Mouse (Mus musculus): ENCODE measurements around the gene Fkbp6.
"Not testable (repeated sequence)": the region's sequence is repeated elsewhere in the genome, so short reads cannot be mapped to it uniquely, and the experiment has no call there.

The Fkbp6 gene

GRCm38 (mm10) chr5:135349862-135350261 is at the start of gene Fkbp6:
Gene Fkbp6, minus strand, starts transcription at chr5:135350044.
- no peak for DNase-seq

- no peak for DNase-seq
These were observed 49.5 kb upstream of the Fkbp6 start for GRCm38 (mm10) chr5:135399382-135399781.

- DNase-seq: no peak
These were observed 46.0 kb upstream of the Fkbp6 start for GRCm38 (mm10) chr5:135395826-135396225.

GRCm38 (mm10) chr5:135394004-135394823 is 44.4 kb upstream of the Fkbp6 start, which contains the start of gene Pom121:
Gene Pom121, minus strand, starts transcription at chr5:135394546.
- DNase-seq: peak; percentile 80

GRCm38 (mm10) chr5:135383771-135384170 is 33.9 kb upstream of the Fkbp6 start:
- DNase-seq: no peak

GRCm38 (mm10) chr5:135382746-135383145 is 32.9 kb upstream of the Fkbp6 start:
- no peak for DNase-seq

GRCm38 (mm10) chr5:135381356-135381925 is 31.6 kb upstream of the Fkbp6 start:
- DNase-seq: no peak

- DNase-seq: no peak
These were observed 30.8 kb upstream of the Fkbp6 start for GRCm38 (mm10) chr5:135380681-135381080.

GRCm38 (mm10) chr5:135376341-135376740 is 26.5 kb upstream of the Fkbp6 start:
- no peak for DNase-seq

- peak; percentile 46 for DNase-seq
These were observed 25.3 kb upstream of the Fkbp6 start for GRCm38 (mm10) chr5:135375167-135375566.

- no peak for DNase-seq
These were observed 23.8 kb upstream of the Fkbp6 start for GRCm38 (mm10) chr5:135373601-135374000.

- no peak for DNase-seq
These were observed 21.4 kb upstream of the Fkbp6 start for GRCm38 (mm10) chr5:135371195-135371594.

- DNase-seq: peak; percentile 92
These were observed 20.2 kb upstream of the Fkbp6 start, which contains the start of gene Nsun5 for GRCm38 (mm10) chr5:135369787-135370654. Gene Nsun5, plus strand, starts transcription at chr5:135369953.

- not testable (repeated sequence) for DNase-seq
These were observed 19.4 kb upstream of the Fkbp6 start for GRCm38 (mm10) chr5:135369196-135369595.

GRCm38 (mm10) chr5:135368312-135368711 is 18.5 kb upstream of the Fkbp6 start:
- DNase-seq: no peak

GRCm38 (mm10) chr5:135367841-135368240 is 18.0 kb upstream of the Fkbp6 start:
- no peak for DNase-seq

GRCm38 (mm10) chr5:135363540-135363939 is 13.7 kb upstream of the Fkbp6 start:
- DNase-seq: no peak

GRCm38 (mm10) chr5:135362572-135362971 is 12.7 kb upstream of the Fkbp6 start:
- no peak for DNase-seq

- DNase-seq: no peak
These were observed 9.9 kb upstream of the Fkbp6 start for GRCm38 (mm10) chr5:135359772-135360171.

- no peak for DNase-seq
These were observed 7.7 kb upstream of the Fkbp6 start for GRCm38 (mm10) chr5:135357556-135357955.

GRCm38 (mm10) chr5:135356090-135356489 is 6.2 kb upstream of the Fkbp6 start:
- no peak for DNase-seq

- DNase-seq: no peak
These were observed 3.7 kb upstream of the Fkbp6 start for GRCm38 (mm10) chr5:135353564-135353963.

- no peak for DNase-seq
These were observed 3.2 kb upstream of the Fkbp6 start, which contains the start of gene Trim50 for GRCm38 (mm10) chr5:135352995-135353394. Gene Trim50, plus strand, starts transcription at chr5:135353295.

All from cerebellum, adult 9-11 months (tissue).